Mouse (Mus musculus): ENCODE data around the gene Gm20388. TPM values are rescaled to one million over a fixed set of nuclear protein-coding genes. Genes with fewer than 3 reads are reported as not detected.

Gene Gm20388
- polyA plus RNA-seq, 1 experiment from 2014 or later: not detected

- 0 out of 2 replicates have a peak overlapping the region, but pooled peaks have one; percentile 91 for H3K27ac ChIP-seq
- ATAC-seq (ENCODE audit: insufficient number of reproducible peaks, insufficient read depth, low FRiP score, low TSS enrichment): no peak
- H3K27me3 ChIP-seq: peaks cover 20% of the 10 kb centered on the region
- peaks cover 52% of the 10 kb centered on the region for H3K4me1 ChIP-seq
- 19% methylated on average over 21 of the region's 21 CpGs for WGBS
- peak overlapping the region; percentile 98 for H3K4me2 ChIP-seq (replicated peaks)
- no peaks in the 10 kb centered on the region for H3K36me3 ChIP-seq
- no peaks in the 10 kb centered on the region for H3K9me3 ChIP-seq
- H3K4me3 ChIP-seq: 0 out of 2 replicates have a peak overlapping the region, but pooled peaks have one; percentile 70
- no peak overlapping the region for H3K9ac ChIP-seq
Observed at GRCm38 (mm10) chr8:120485551-120486476, 575.2 kb downstream of the Gm20388 start.

DNA sequence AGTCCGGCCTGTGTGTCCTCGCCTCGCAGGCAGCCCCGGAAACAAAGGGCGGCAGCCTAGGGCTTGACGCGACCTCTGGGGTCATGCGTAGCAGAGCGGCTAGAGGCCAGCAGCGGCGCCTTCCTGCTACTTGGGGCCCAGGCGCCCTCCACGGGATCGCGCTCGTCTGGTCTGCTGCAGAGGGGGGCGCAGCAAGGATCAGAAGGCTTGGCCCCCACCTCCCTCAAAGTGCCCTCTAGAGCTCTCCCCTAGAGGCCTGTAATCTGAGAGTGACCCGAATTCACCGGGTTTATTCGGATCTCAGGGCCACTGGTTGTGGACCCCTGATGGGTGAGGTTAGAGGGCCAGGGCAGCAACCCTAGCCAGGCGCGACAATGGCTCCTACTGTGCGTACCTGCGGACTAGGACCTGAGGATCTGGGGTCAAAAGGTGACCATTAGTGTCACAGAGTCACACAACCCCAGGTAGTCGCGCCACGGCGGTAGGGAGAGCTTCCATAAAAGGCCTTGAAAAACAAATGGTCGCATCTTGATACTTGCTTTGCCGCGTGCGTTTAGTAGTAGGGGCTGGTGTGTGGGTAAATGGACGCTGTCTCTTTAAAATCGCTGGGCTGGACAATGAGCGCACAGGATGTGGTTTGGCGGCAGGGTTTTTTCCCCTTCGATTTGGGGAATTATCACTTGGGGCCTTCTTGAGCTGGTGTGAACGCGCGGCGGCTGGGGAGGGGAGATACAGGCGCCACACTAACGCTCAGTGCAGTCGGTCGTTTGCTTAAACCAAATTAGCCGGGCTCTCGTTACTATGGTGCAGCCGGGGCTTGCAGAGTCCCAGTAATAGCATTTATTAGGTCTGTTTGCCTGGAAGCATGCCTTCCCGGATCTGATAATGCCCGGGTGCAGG, 576.1 kb downstream of the Gm20388 start:
- Histone ChIP-seq H3K27me3 (peaks cover 25% of the 10 kb centered on the region), H3K4me2 (replicated peaks) (peak overlapping the region; percentile 98), H3K27ac (peak overlapping the region; percentile 91), H3K4me3 (peak overlapping the region; percentile 70), H3K9ac (peak overlapping the region; percentile 59), H3K36me3 (no peaks in the 10 kb centered on the region), H3K9me3 (no peaks in the 10 kb centered on the region), H3K4me1 (peaks cover 61% of the 10 kb centered on the region)
- ATAC-seq (ENCODE audit: insufficient number of reproducible peaks, insufficient read depth, low FRiP score, low TSS enrichment): 0 out of 2 replicates have a peak, but pooled peaks have one; percentile 1
- WGBS: 2% methylated on average over 50 of the region's 50 CpGs

- Histone ChIP-seq H3K4me3 (peak overlapping the region; percentile 70), H3K9ac (peak overlapping the region; percentile 59), H3K27ac (peak overlapping the region; percentile 91), H3K27me3 (peaks cover 25% of the 10 kb centered on the region), H3K4me2 (replicated peaks) (peak overlapping the region; percentile 98), H3K36me3 (no peaks in the 10 kb centered on the region), H3K9me3 (no peaks in the 10 kb centered on the region), H3K4me1 (peaks cover 66% of the 10 kb centered on the region)
- ATAC-seq (ENCODE audit: insufficient number of reproducible peaks, insufficient read depth, low FRiP score, low TSS enrichment): no peak
- under 1% methylated on average over 34 of the region's 34 CpGs for WGBS
Observed at GRCm38 (mm10) chr8:120487377-120487728, 576.7 kb downstream of the Gm20388 start.

DNA sequence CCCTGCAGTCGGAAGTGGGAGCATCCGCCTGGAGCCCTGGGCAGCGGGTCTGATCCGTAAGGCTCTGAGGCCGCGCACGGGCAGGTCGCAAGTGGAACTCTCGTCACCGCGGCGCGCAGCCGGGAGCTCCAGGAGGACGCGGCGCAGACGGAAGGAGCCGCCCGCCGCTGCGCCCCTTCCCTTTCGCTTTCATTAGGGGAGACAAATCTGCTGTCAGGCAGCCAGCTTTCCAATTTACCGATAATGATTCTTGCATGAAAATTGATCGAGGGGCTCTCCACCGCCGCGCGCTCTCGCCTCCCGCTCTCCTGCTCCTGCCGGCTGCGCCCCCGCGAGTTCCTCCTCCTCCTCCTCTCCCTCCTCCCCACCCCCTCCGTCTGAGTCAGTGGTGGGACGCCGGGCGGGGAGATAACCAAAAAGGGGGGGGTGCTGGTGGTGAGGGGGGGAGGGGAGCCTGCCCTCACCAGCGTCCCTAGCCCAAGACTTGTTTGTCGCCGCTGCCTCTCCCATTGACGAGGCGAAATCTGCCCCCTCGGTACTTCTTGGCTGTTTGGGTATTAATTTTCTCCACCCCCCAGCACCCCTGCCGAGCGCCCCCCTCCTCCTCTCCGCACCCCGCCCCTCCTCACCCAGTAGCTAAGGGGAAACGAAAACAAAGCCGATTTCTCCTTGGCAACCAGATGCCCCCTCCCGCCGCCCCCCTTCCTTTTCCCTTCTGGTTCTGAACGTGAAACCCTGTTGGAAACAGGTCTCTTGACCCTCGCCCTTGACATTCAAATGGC, 577.3 kb downstream of the Gm20388 start:
- H3K36me3 ChIP-seq: no peaks in the 10 kb centered on the region
- 1% methylated on average over 54 of the region's 55 CpGs for WGBS
- H3K27me3 ChIP-seq: peaks cover 25% of the 10 kb centered on the region
- no peaks in the 10 kb centered on the region for H3K9me3 ChIP-seq
- peaks cover 72% of the 10 kb centered on the region for H3K4me1 ChIP-seq
- ATAC-seq (ENCODE audit: insufficient number of reproducible peaks, insufficient read depth, low FRiP score, low TSS enrichment): peak; percentile 1; the same call in 1 of the 2 replicates
- H3K9ac ChIP-seq: peak overlapping the region; percentile 59
- peak overlapping the region; percentile 91 for H3K27ac ChIP-seq
- H3K4me3 ChIP-seq: peak overlapping the region; percentile 70
- H3K4me2 ChIP-seq (replicated peaks): peak overlapping the region; percentile 98

GRCm38 (mm10) chr8:120488636-120489131, 578.0 kb downstream of the Gm20388 start:
- H3K4me1 ChIP-seq: peaks cover 79% of the 10 kb centered on the region
- peak overlapping the region; percentile 98 for H3K4me2 ChIP-seq (replicated peaks)
- peak overlapping the region; percentile 70 for H3K4me3 ChIP-seq
- no peak for ATAC-seq (ENCODE audit: insufficient number of reproducible peaks, insufficient read depth, low FRiP score, low TSS enrichment)
- H3K36me3 ChIP-seq: no peaks in the 10 kb centered on the region
- H3K27ac ChIP-seq: peak overlapping the region; percentile 91
- H3K9ac ChIP-seq: peak overlapping the region; percentile 59
- peaks cover 25% of the 10 kb centered on the region for H3K27me3 ChIP-seq
- under 1% methylated on average over 25 of the region's 25 CpGs for WGBS
- H3K9me3 ChIP-seq: no peaks in the 10 kb centered on the region

DNA sequence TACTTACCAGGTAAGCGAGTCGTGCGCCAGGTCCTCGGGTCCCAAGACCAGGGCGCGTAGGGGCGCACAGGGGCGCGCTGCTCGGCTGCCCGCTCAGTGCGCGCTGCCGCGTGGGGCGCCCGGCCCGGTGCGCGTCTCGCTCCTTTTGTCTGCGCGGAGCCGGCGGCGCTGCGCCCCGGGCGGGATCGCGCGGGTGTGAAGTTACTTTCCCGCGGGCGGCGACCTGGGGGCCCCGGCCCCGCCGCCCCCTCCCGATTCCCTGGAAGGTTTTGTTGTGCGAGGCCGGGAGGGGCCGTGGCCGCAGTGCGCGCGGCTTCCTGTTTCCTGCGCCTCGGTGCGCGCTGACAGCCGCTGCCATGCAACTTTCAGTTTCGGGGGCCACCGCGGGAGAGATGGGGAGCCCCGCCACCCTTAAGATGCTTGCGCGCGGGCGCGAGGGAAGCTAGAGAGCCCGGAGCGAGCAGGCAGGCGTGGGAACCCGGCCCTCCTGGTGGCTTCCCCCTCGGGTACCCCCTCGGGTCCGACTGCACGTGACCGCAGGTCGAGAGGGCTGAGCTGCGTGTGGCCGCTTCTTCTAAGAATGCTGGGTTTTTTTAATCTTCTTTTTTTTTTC, 578.6 kb downstream of the Gm20388 start:
- no peaks in the 10 kb centered on the region for H3K9me3 ChIP-seq
- peaks cover 81% of the 10 kb centered on the region for H3K4me1 ChIP-seq
- ATAC-seq (ENCODE audit: insufficient number of reproducible peaks, insufficient read depth, low FRiP score, low TSS enrichment): no peak
- peak overlapping the region; percentile 59 for H3K9ac ChIP-seq
- H3K36me3 ChIP-seq: no peaks in the 10 kb centered on the region
- peak overlapping the region; percentile 98 for H3K4me2 ChIP-seq (replicated peaks)
- peak overlapping the region; percentile 91 for H3K27ac ChIP-seq
- peak overlapping the region; percentile 70 for H3K4me3 ChIP-seq
- H3K27me3 ChIP-seq: peaks cover 25% of the 10 kb centered on the region
- under 1% methylated on average over 73 of the region's 73 CpGs for WGBS

DNA sequence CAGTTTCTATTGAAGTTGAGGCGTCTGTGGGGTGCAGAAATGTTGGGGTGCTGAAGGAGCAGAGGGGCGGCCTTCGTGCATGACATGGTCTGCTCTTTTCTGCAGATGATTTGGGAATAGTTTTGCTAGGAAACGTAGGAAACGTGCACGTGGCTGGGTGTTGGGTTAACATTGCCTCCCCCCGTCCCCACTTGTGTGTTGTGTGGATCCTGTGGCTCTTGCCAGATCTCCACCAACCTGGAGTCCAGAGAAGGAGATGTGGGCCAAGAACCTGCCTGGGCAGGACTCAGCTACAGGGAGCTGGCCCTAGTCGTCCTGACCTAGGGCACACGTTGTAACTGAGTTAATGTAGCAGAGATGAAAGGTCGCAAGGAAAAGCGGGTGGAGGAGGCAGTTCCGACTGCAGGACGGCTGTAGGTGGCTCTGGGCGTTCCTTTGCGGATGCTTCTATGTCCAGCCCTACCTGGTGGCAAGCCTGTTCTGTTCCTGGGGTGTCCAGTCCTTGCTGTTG, 579.2 kb downstream of the Gm20388 start:
- peaks cover 81% of the 10 kb centered on the region for H3K4me1 ChIP-seq
- H3K27me3 ChIP-seq: peaks cover 24% of the 10 kb centered on the region
- no peak for ATAC-seq (ENCODE audit: insufficient number of reproducible peaks, insufficient read depth, low FRiP score, low TSS enrichment)
- peak overlapping the region; percentile 91; the same call in 1 of the 2 replicates for H3K27ac ChIP-seq
- no peaks in the 10 kb centered on the region for H3K36me3 ChIP-seq
- WGBS: 6% methylated on average over 15 of the region's 15 CpGs
- peak overlapping the region; percentile 70 for H3K4me3 ChIP-seq
- no peaks in the 10 kb centered on the region for H3K9me3 ChIP-seq
- H3K4me2 ChIP-seq (replicated peaks): peak overlapping the region; percentile 98
- H3K9ac ChIP-seq: peak overlapping the region; percentile 59

DNA sequence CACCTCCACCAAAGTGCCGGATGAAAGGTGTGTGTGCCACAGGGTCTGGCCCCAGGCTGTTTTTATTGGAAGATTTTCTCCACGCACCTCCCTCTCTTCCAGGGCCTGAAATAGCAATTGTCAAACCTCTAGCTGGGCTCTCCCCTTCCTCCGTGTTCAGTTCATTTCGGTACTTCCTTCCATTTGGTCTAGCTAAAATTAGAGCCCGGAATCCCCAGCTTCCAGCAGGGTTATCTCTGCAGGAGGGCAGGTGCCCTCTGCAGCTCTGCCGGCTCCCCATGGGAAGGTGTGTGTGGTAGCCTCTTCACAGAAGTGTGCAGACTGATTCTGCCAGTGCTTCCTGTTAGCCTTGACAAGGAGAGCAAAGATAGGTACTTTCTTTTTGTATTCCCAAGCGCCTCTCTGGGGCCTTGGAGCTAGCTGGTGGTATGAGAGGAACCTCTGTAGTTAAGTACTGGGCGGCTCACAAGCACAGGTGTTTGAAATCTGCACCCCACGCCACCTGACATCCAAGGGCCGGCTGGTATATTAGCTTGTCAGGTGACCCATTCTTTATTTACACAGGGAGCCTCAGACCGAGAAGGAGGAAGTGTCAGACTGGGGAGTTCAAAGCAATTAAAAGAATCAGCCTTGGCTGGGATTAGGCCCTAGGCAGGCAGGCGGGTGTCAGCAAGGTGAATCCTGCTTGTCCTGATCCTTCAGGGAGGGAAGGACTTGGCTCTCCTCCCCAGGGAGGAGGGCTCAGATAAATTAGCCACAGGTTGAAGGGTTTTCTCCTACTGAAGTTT, 579.9 kb downstream of the Gm20388 start:
- ATAC-seq (ENCODE audit: insufficient number of reproducible peaks, insufficient read depth, low FRiP score, low TSS enrichment): no peak
- H3K27ac ChIP-seq: 0 out of 2 replicates have a peak overlapping the region, but pooled peaks have one; percentile 91

DNA sequence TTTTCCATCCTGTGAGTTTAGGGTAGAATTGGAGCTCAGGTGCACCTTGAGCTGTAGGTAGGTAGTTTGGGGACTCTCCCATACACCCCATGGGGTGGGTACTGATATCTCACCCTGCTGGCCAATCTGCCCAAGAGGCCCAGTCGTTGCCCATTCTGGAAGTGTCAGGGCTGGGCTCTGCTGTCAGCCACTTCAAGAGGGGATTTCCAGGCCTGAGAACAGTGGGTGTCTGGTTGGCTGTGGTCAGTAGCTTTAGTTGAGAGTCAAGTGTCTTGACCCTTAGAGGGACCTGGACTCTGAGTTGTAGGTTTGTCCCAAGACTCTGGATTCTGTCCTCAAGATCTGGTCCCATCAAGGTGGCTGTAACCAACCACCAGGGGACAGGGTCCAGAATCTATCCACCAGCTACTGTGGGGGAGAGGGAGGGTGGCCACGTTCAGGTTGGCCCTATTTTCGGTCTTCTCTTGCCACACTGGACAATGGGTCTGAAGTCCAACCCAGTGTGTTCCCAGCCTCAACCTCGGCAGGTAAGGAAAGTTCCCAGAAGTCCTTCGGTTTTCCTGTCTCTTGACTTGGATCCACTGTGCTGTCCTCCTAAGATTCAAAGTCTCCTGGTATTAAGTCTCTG, 580.6 kb downstream of the Gm20388 start:
- Histone ChIP-seq H3K4me2 (replicated peaks) (peak overlapping the region; percentile 98), H3K27ac (no peak overlapping the region), H3K4me3 (no peak overlapping the region), H3K9me3 (no peaks in the 10 kb centered on the region), H3K36me3 (no peaks in the 10 kb centered on the region), H3K27me3 (peaks cover 16% of the 10 kb centered on the region), H3K9ac (no peak overlapping the region), H3K4me1 (peaks cover 76% of the 10 kb centered on the region)
- 70% methylated on average over 5 of the region's 5 CpGs for WGBS
- no peak for ATAC-seq (ENCODE audit: insufficient number of reproducible peaks, insufficient read depth, low FRiP score, low TSS enrichment)

More for the DNA sequence above, 579.9 kb downstream of the Gm20388 start:
- WGBS: 20% methylated on average over 12 of the region's 12 CpGs
- no peaks in the 10 kb centered on the region for H3K9me3 ChIP-seq
- no peaks in the 10 kb centered on the region for H3K36me3 ChIP-seq
- peak overlapping the region; percentile 98 for H3K4me2 ChIP-seq (replicated peaks)
- H3K27me3 ChIP-seq: peaks cover 19% of the 10 kb centered on the region
- peak overlapping the region; percentile 70 for H3K4me3 ChIP-seq
- H3K9ac ChIP-seq: peak overlapping the region; percentile 59
- H3K4me1 ChIP-seq: peaks cover 81% of the 10 kb centered on the region
